In genomic region chr17:80346591-80347125, GRCm38 (mm10) we compare ENCODE assay signal across 18 mouse cellular contexts. TPM values are rescaled to one million over a fixed set of nuclear protein-coding genes. Genes with fewer than 3 reads are reported as not detected.
DNase-seq lines count a peak whose midpoint lies in the region; ATAC-seq lines count a peak whose summit lies in the region.
"Had no signal": no experiment of that assay in that cellular context is flagged by ENCODE, and none has a peak within 500 bp of the region (broad histone marks: within the 10 kb centered on the region; RNA-seq: fewer than 3 reads in every experiment).

No protein-coding gene starts in this region.

- no peak for ATAC-seq in kidney, embryonic 16.5 days (ENCODE audit: low FRiP score, low TSS enrichment)
- ATAC-seq in embryonic facial prominence, embryonic 13.5 days (ENCODE audit: insufficient number of reproducible peaks, insufficient read depth, low FRiP score, low TSS enrichment, low read depth) = no peak
- no peak for ATAC-seq in limb, embryonic 13.5 days (ENCODE audit: low FRiP score, low read depth)
- ATAC-seq: lung, postnatal 0 days had no signal

- no peaks in the 10 kb centered on the region for H3K36me3 ChIP-seq in kidney, embryonic 16.5 days (ENCODE audit: insufficient read depth, low read length)
- H3K36me3 ChIP-seq in embryonic facial prominence, embryonic 13.5 days = no peaks in the 10 kb centered on the region
- no peaks in the 10 kb centered on the region for H3K36me3 ChIP-seq in limb, embryonic 13.5 days
- H3K36me3 ChIP-seq: embryonic facial prominence, embryonic 12.5 days; forebrain, embryonic 12.5 days; heart, embryonic 15.5 days; hindbrain, embryonic 15.5 days; liver, embryonic 13.5 days had no signal

- H3K4me1 ChIP-seq in kidney, embryonic 16.5 days (ENCODE audit: insufficient read depth, low read length) = peaks cover 5% of the 10 kb centered on the region; the same call in 1 of the 2 replicates
- peaks cover 5% of the 10 kb centered on the region; the same call in 1 of the 2 replicates for H3K4me1 ChIP-seq in embryonic facial prominence, embryonic 13.5 days
- peaks cover 9% of the 10 kb centered on the region; the same call in 1 of the 2 replicates for H3K4me1 ChIP-seq in limb, embryonic 13.5 days
- H3K4me1 ChIP-seq: forebrain, embryonic 12.5 days; heart, embryonic 15.5 days; hindbrain, embryonic 15.5 days; liver, embryonic 13.5 days had no signal

- H3K4me3 ChIP-seq in kidney, embryonic 16.5 days (ENCODE audit: low read length) = no peak overlapping the region
- H3K4me3 ChIP-seq in embryonic facial prominence, embryonic 13.5 days = no peak overlapping the region
- no peak overlapping the region for H3K4me3 ChIP-seq in limb, embryonic 13.5 days
- H3K4me3 ChIP-seq: embryonic facial prominence, embryonic 12.5 days; forebrain, embryonic 12.5 days; heart, embryonic 15.5 days; hindbrain, embryonic 15.5 days; liver, embryonic 13.5 days had no signal

- WGBS in kidney, embryonic 16.5 days = 38% methylated on average over 11 of the region's 11 CpGs
- 48% methylated on average over 11 of the region's 11 CpGs for WGBS in embryonic facial prominence, embryonic 13.5 days
- WGBS in limb, embryonic 13.5 days = 77% methylated on average over 11 of the region's 11 CpGs

- no peak overlapping the region for H3K27ac ChIP-seq in kidney, embryonic 16.5 days (ENCODE audit: low read length)
- no peak overlapping the region; the same call in 1 of the 2 replicates for H3K27ac ChIP-seq in embryonic facial prominence, embryonic 13.5 days
- peak overlapping the region; percentile 56; the same call in 1 of the 2 replicates for H3K27ac ChIP-seq in limb, embryonic 13.5 days
- H3K27ac ChIP-seq: embryonic facial prominence, embryonic 12.5 days; forebrain, embryonic 12.5 days; heart, embryonic 15.5 days; hindbrain, embryonic 15.5 days; liver, embryonic 13.5 days had no signal

- peak; percentile 9 for DNase-seq in kidney, adult 18-20 months
- DNase-seq in embryo, embryonic 10 days (ENCODE audit: low spot score) = peak; percentile 74
- no peak for DNase-seq in adrenal gland, adult 8-10 months
- DNase-seq in adrenal gland, adult 18-20 months (ENCODE audit: low spot score in 2 of 2) = no peak
- DNase-seq: adrenal gland, postnatal 10 days; cerebellum, adult 2 months; liver, embryonic 13.5 days had no signal

- no peak overlapping the region for H3K4me2 ChIP-seq in kidney, embryonic 16.5 days (replicated peaks; ENCODE audit: low read depth, low read length)
- H3K4me2 ChIP-seq in embryonic facial prominence, embryonic 13.5 days = 0 out of 2 replicates have a peak overlapping the region, but pooled peaks have one; percentile 9
- H3K4me2 ChIP-seq in limb, embryonic 13.5 days (replicated peaks) = no peak overlapping the region
- H3K4me2 ChIP-seq: embryonic facial prominence, embryonic 12.5 days; forebrain, embryonic 12.5 days; heart, embryonic 15.5 days; hindbrain, embryonic 15.5 days; liver, embryonic 13.5 days had no signal

- no peaks in the 10 kb centered on the region for H3K27me3 ChIP-seq in kidney, embryonic 16.5 days (ENCODE audit: insufficient read depth, low read length)
- H3K27me3 ChIP-seq in embryonic facial prominence, embryonic 13.5 days = no peaks in the 10 kb centered on the region
- H3K27me3 ChIP-seq in limb, embryonic 13.5 days = no peaks in the 10 kb centered on the region
- H3K27me3 ChIP-seq: embryonic facial prominence, embryonic 12.5 days; forebrain, embryonic 12.5 days; heart, embryonic 15.5 days; hindbrain, embryonic 15.5 days; liver, embryonic 13.5 days had no signal

- no peak overlapping the region for H3K9ac ChIP-seq in kidney, embryonic 16.5 days (replicated peaks; ENCODE audit: low read length)
- H3K9ac ChIP-seq in embryonic facial prominence, embryonic 13.5 days = no peak overlapping the region
- H3K9ac ChIP-seq in limb, embryonic 13.5 days = no peak overlapping the region
- H3K9ac ChIP-seq: embryonic facial prominence, embryonic 12.5 days; forebrain, embryonic 12.5 days; heart, embryonic 15.5 days; hindbrain, embryonic 15.5 days; liver, embryonic 13.5 days had no signal

- no peaks in the 10 kb centered on the region for H3K9me3 ChIP-seq in kidney, embryonic 16.5 days (ENCODE audit: low read length)
- no peaks in the 10 kb centered on the region for H3K9me3 ChIP-seq in embryonic facial prominence, embryonic 13.5 days
- H3K9me3 ChIP-seq in limb, embryonic 13.5 days = 0 out of 2 replicates have a peak, but pooled peaks cover 4% of the 10 kb centered on the region
- H3K9me3 ChIP-seq: embryonic facial prominence, embryonic 12.5 days; forebrain, embryonic 12.5 days; heart, embryonic 15.5 days; hindbrain, embryonic 15.5 days; liver, embryonic 13.5 days had no signal

RNA-seq across cellular contexts. Expression of gene Gm10190, which starts 26.7 kb away (rescaled TPM):
- polyA plus RNA-seq in kidney, embryonic 16.5 days (2015; fragmentation: Nextera tagmentation; extraction: Ambion mirVana) = 1.1 TPM in 2 replicates
- 1.6 and 3.0 TPM in 2 replicates for polyA plus RNA-seq in embryonic facial prominence, embryonic 13.5 days (2015; fragmentation: Nextera tagmentation; extraction: Ambion mirVana)
- polyA plus RNA-seq in limb, embryonic 13.5 days (2015; fragmentation: Nextera tagmentation; extraction: Ambion mirVana) = 2.3 and 2.7 TPM in 2 replicates
- total RNA-seq in adrenal gland, adult 8-10 months (2022) = 1 to 10 TPM in 2 of 4 experiments, not detected in 2; 2.3 to 2.8 TPM
- total RNA-seq in adrenal gland, adult 18-20 months (2021) = not detected
- total RNA-seq: megakaryocyte-erythroid progenitor cell, adult 5-6 weeks had no signal
- polyA plus RNA-seq: C2C12; cerebellum, adult 2 months; liver, embryonic 13.5 days; urinary bladder, adult 2 months had no signal

RNA-seq across cellular contexts. Expression of gene Arhgef33, which starts 39.5 kb away (rescaled TPM):
- polyA plus RNA-seq in kidney, embryonic 16.5 days (2015; fragmentation: Nextera tagmentation; extraction: Ambion mirVana) = 0.55 and 0.92 TPM in 2 replicates
- polyA plus RNA-seq in embryonic facial prominence, embryonic 13.5 days (2015; fragmentation: Nextera tagmentation; extraction: Ambion mirVana) = 1.1 and 1.5 TPM in 2 replicates
- 1.2 and 1.5 TPM in 2 replicates for polyA plus RNA-seq in limb, embryonic 13.5 days (2015; fragmentation: Nextera tagmentation; extraction: Ambion mirVana)
- total RNA-seq in adrenal gland, adult 8-10 months (2022) = 1 to 10 TPM in 3 of 4 experiments, under 1 TPM in 1; 0.78 to 2.8 (median 1.3) TPM
- total RNA-seq in adrenal gland, adult 18-20 months (2021) = 1 to 10 TPM in 1 of 2 experiments, under 1 TPM in 1; 0.38 to 1.1 TPM
- total RNA-seq: megakaryocyte-erythroid progenitor cell, adult 5-6 weeks had no signal
- polyA plus RNA-seq: C2C12 had no signal

RNA-seq across cellular contexts. Expression of gene Dhx57, which starts 56.4 kb away (rescaled TPM):
- polyA plus RNA-seq in kidney, embryonic 16.5 days (2015; fragmentation: Nextera tagmentation; extraction: Ambion mirVana) = 15.4 and 15.9 TPM in 2 replicates
- 21.8 and 23.7 TPM in 2 replicates for polyA plus RNA-seq in embryonic facial prominence, embryonic 13.5 days (2015; fragmentation: Nextera tagmentation; extraction: Ambion mirVana)
- 24.4 and 25.5 TPM in 2 replicates for polyA plus RNA-seq in limb, embryonic 13.5 days (2015; fragmentation: Nextera tagmentation; extraction: Ambion mirVana)
- total RNA-seq in adrenal gland, adult 8-10 months (2022) = 10 to 100 TPM; 11.8 to 22.0 (median 16.8) TPM
- 10 to 100 TPM in 1 of 2 experiments, 1 to 10 TPM in 1; 9.3 to 11.0 TPM for total RNA-seq in adrenal gland, adult 18-20 months (2021)

RNA-seq across cellular contexts. Expression of gene Morn2, which starts 56.7 kb away (rescaled TPM):
- polyA plus RNA-seq in kidney, embryonic 16.5 days (2015; fragmentation: Nextera tagmentation; extraction: Ambion mirVana) = 38.9 and 39.7 TPM in 2 replicates
- 24.3 and 25.1 TPM in 2 replicates for polyA plus RNA-seq in embryonic facial prominence, embryonic 13.5 days (2015; fragmentation: Nextera tagmentation; extraction: Ambion mirVana)
- 18.9 and 19.7 TPM in 2 replicates for polyA plus RNA-seq in limb, embryonic 13.5 days (2015; fragmentation: Nextera tagmentation; extraction: Ambion mirVana)
- 10 to 100 TPM; 15.5 to 27.5 (median 19.9) TPM for total RNA-seq in adrenal gland, adult 8-10 months (2022)
- 10 to 100 TPM; 16.8 to 22.0 TPM for total RNA-seq in adrenal gland, adult 18-20 months (2021)

Comparison
In these comparisons a context has a peak if more than half of its experiments do, and no peak if none do; other contexts are left out.
1. DNase-seq: peak in kidney, adult 18-20 months (single experiment) and embryo, embryonic 10 days (single experiment); none in adrenal gland, adult 8-10 months (single experiment) and adrenal gland, adult 18-20 months (0 of 2).